Mouse (Mus musculus) thymus, postnatal 25 days (tissue): ENCODE measurements around the gene Ap5z1.

Source experiments
- DNase-seq: peaks from one replicate; pipeline ENCODE4 v3.0.0; 2022

The Ap5z1 gene

DNA sequence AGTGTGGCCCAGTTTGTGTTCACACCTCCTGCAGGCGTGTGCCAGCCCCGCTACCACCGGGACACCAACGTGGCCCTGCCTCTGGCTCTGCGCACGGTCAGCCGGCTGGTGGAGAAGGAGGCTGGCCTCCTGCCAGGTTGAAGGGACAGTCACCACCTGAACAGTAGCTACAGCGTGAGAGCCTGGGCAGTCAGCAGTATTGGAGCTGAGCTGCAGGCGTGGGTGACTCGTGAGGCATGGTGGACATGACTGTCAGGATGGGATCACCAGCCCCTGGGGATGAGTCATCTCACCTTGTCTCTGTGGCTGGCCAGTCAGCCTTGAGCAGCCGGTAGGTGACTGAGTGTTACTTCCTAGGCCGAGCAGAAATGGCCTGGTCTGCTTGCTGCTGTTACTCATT, 13.6 kb downstream of the Ap5z1 start:
- DNase-seq = no peak

DNA sequence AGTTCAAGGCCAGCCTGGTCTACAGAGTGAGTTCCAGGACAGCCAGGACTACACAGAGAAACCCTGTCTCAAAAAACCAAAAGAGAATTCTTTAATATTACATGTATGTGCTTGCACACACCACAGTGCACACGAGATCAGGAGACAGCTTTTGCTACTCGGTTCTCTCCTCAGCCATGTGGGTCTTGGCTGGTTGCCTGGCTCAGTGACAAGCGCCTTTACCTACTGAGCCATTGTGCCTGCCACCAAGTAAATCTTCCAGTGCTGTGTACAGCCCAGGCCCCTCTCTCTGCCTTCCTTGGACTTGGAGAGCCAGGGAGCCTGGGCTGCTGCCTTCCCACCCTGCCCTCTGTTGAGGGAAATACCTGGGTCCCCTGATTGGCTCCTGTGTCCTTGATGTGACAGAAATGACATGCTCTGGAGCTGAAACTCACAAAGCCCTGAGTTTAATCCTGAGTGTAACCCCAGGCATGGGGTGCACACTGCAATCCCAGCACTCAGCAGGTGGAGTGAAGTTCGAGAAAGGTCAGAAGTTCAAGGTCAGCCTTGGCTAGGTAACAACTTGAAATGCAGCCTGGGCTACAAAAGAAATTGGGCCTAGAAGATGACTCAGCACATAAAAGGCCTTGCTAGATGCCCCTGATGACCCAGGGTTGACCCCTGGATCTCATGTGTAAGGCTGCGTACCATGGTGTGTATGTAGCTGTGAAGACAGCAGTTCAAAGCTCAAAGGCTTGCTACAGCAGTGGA, 14.3 kb downstream of the Ap5z1 start:
- DNase-seq = no peak

GRCm38 (mm10) chr5:142478829-142479435, 15.2 kb downstream of the Ap5z1 start:
- peak; percentile 64 for DNase-seq

GRCm38 (mm10) chr5:142482512-142482911, 18.8 kb downstream of the Ap5z1 start:
- peak; percentile 48 for DNase-seq

GRCm38 (mm10) chr5:142483581-142483980, 19.8 kb downstream of the Ap5z1 start:
- DNase-seq = no peak

GRCm38 (mm10) chr5:142486654-142487053, 22.9 kb downstream of the Ap5z1 start:
- no peak for DNase-seq

DNA sequence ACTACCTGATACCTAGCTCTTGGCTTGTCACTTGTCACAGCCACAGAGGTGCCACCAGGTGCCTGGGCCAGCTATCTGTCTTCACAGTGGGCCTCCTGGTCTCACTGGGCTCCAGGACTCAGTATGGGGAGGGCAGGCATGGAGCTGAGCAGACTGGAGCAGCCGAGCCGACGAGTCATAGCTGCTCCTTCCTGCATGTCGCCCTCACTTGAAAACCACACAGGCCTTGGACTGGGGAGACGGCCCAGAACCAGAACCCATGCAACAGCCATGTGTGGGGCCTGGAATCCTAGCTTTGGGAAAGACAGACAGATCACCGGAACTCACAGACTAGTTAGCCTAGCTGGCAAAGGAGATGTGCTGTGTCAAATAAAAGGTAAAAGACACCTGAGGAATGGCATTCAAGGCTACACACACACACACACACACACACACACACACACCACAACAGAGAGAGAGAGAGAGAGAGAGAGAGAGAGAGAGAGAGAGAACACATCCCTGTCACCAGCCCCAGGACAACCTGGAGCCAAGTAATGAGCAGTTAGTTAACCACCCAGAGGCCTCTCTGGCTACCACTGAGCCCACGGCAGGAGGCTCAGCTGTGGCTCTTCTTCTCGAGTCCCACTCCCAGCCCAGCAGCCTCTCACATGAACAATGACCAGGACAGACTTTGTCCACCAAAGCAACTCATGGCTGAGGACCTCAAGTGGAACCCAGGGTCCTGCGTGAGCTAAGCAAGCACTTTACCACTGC, 26.4 kb downstream of the Ap5z1 start:
- DNase-seq = no peak

DNA sequence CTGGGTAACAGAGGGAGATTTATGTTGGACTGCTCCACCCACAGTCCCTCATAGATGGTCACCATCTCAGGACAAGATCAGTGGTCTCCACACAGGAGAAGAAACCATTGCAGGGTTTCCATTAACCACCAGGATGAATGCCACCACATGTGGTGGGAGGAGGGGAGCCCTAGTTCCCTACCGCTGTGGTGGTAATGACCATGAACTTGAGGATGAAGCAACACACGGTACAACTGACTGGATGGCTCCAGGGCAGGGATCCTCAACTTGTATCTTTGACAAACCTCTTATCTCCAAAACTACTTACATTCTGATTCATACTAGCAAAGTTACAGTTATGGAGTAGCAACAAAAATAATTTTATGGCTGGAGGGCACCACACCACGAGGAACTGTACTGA, 29.6 kb downstream of the Ap5z1 start:
- DNase-seq = no peak

DNA sequence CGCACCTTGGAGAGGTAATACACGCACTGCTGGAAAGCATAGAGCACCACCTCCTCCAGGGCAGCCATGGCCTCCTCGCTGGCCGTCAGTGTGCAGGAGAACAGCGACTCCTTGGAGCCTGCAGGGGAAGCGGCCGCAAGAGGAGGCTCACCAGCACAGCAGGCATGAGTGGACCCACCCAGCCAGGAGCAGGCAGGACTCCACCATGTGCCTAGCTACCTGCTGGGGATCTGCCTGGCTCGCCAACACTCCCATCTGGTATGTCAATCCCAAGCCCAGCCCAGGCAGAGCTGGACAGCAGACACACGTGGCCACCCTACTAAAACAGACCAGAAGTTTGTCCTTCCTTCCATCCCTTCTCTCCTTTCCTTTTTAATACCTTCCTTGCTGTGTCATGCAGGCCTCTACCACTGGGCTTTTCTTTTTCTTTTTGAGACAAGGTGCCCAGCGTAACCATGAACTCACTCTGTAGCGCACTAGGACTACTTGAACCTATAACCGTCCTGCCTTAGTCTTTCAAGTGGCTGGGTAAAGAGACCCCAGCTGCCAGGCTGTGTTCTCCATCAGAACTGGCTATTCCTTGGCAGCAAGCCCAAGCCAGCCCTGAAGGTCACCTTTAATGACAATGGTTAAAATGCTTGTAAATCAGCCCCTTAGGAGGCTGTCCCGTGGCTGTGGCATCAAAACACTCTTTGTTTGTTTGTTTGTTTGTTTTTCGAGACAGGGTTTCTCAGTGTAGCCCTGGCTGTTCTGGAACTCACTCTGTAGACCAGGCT, 31.8 kb downstream of the Ap5z1 start:
- DNase-seq = no peak

DNA sequence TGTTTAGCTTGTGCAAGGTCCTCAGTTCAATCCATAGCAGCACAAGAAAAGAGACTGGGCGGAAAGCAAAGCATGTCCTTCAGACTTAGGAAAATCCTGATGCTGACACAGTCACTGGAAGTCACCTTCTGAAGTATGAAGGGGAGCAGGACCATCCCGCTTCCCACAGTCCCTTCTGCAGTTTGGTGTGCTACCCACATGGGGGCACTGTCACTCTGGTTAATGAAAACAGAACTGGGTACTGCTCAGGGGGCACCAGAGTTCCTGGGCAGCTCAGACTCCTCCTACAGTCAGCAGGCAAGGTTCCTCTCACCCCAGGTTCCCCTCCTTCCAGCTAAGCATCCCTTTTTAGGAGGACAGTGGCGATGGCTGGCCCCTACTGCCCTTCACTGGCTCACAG, 35.2 kb downstream of the Ap5z1 start:
- peak; percentile 30 for DNase-seq

DNA sequence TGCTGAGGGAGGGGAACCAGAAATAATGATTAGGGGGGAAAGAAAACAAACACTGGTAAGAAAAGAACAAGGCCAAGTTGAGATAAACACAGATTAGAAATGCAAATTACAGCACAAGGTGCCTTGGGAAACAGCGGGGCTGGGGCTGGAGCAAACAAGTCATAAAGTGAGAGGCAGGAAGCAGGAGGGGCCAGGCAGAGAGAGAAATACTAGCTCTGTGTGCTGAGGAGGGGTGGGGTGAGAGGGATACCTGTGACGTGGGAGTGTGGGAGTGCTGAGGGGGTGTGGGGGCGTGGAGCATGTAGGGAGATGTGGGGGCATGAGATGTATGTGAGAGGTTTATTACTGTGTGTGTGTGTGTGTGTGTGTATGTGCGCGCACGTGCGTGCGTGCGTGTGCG, 37.2 kb downstream of the Ap5z1 start:
- DNase-seq = peak; percentile 11

DNA sequence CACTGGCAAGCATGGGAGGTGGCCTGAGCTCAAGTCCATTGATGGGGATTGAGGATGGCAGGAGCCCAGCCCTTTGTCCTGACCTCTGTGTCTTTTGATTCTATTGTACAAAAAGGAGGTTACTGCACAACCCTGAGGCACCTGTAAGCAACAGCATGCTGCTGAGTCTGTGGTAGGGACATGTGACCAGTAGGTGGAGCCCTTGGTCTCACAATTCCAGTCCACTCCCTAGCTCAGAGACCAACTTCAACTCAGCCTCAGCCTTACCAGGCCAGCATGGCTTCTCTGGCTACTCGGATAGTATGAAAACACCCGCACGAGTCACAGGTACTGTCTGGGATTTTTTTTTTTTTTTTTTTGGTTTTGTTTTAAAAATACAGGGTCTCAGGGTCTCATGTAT, 38.7 kb downstream of the Ap5z1 start:
- peak; percentile 59 for DNase-seq

DNA sequence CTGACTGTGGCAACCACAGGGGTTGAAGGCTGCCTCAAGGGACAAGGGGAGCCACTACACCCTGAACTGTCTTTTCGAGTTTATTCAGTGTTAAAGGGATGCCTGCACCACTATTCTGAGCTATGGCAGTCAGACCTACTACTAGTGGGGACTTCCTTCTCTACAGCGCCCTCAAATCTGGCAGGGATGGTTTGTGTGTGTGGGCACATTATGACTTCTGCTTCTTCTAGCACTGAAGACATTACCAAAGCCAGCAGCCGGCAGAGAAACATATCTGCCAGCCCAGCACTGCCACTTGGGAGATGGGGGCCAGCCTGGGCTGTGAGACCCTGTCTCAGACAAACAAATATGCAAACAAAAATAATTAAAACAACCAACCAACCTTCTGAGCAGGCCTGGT, 40.4 kb downstream of the Ap5z1 start:
- DNase-seq = no peak

GRCm38 (mm10) chr5:142505695-142506423, 42.1 kb downstream of the Ap5z1 start:
- DNase-seq = no peak

DNA sequence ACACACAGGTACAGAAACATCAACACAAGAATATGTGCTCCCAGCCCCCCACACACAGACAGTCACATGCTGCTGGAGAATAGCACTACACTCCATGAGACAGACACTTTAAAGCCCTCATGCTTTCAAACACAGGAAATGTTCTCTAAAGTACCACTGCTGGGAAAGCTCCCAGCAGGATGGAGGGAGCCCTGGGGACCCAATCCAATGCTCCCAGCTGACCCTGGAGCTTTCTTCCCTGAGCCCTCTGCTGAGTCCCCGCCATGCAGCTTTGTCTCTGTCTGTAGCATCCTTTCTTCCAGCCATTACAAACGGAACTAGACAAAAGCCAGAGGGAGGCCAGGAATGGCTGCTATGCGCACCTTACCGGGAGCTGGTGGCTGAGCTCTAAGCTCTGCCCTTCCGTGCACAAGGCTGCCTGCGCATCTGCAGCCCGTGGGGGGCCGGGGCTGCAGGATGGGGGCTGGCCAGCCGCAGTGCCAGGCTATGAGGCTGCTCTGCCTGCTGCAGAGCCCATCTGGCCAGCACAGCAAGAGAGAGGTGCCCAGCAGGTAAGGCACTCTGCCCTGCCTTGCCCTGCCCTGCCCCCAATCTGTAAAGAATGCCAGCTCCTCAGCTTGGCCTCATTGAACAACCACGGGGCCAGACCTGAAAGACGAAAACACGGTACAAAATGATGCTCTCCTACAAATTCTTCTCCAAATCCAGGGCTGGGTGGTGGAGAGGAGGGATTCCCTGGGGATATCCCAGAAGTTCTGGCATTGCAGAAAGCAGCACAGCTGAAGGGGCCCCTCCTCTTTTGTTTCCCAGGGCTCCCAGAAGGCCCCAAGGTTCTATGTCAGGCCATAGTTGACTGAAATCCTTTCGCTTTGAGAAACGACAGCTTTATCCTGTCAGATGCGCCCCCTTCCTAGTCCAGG, 45.7 kb downstream of the Ap5z1 start:
- DNase-seq = no peak

GRCm38 (mm10) chr5:142510061-142510414, 46.3 kb downstream of the Ap5z1 start:
- no peak for DNase-seq

DNA sequence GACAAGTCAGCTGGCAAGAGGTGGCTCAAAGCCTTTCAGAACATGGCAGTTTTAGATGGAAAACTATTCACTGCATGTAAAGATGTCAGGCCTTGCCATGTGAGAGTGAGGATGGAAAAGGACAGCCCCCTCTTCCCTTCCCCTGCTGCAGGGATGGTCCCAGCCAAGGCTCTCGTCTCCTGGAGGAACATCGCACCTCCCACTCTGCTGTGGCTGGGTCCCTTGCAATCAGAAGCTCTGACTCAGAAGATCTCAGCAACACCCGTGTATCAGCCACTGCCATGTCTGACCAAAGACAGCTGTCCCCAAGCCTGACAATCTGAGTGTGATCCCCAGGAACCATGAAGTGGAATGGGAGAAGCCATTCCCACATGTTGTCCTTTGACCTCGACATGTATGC, 48.4 kb downstream of the Ap5z1 start:
- DNase-seq = no peak

DNA sequence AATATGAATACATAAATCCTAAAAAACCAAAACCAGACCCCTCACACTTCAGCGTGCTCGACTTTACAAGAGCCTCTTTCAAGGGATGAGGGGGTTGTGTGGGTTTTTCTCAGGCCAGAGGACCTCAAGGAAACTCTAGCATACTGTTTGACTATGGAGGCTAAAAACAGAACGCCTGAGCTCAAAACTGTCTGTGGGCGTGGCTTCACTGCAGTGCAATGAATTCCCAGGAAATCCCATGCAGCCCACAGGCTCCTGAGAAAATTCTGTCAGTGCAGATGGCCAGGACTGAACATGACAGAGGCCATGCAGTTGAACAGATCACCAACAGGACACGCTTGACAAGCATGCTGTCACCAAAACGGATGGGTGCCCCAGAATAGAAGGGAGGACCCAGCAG, 55.2 kb downstream of the Ap5z1 start:
- DNase-seq = no peak

GRCm38 (mm10) chr5:142520360-142520759, 56.6 kb downstream of the Ap5z1 start:
- no peak for DNase-seq

GRCm38 (mm10) chr5:142521195-142521866, 57.6 kb downstream of the Ap5z1 start:
- no peak for DNase-seq
